Mouse (Mus musculus): ENCODE measurements around the gene Tmpo. TPM values are rescaled to one million over a fixed set of nuclear protein-coding genes. Genes with fewer than 3 reads are reported as not detected.

Gene Tmpo
- polyA plus RNA-seq, 2 experiments, result 239 to 340 TPM

- Histone ChIP-seq H3K4me2 (replicated peaks; ENCODE audit: low read depth, low read length, severe bottlenecking) (no peak overlapping the region; the same call in none of the 2 replicates), H3K36me3 (ENCODE audit: control insufficient read depth, insufficient read depth, low read length) (no peaks in the 10 kb centered on the region), H3K27me3 (ENCODE audit: control insufficient read depth, insufficient read depth, low read length) (no peaks in the 10 kb centered on the region), H3K4me3 (replicated peaks; ENCODE audit: low read length) (no peak overlapping the region), H3K4me1 (ENCODE audit: control insufficient read depth, insufficient read depth, low read length) (peaks cover 26% of the 10 kb centered on the region), H3K27ac (replicated peaks; ENCODE audit: low read depth, low read length) (peak overlapping the region; percentile 52), H3K9ac (ENCODE audit: low read depth, low read length, severe bottlenecking) (no peak overlapping the region), H3K9me3 (ENCODE audit: control insufficient read depth, low read length) (no peaks in the 10 kb centered on the region)
- DNase-seq (ENCODE audit: low spot score) (peak; percentile 81), ATAC-seq (ENCODE audit: low FRiP score, low read depth) (peak; percentile 83)
- no peak for TF ChIP-seq POLR2A (IDR thresholded peaks at IDR 0.05; ENCODE audit: borderline replicate concordance, extremely low read depth, insufficient read depth, insufficient read length)
- WGBS, result 12% methylated on average over 9 of the region's 9 CpGs
These were observed 41.5 kb upstream of the Tmpo start for GRCm38 (mm10) chr10:91222398-91223236.

DNA sequence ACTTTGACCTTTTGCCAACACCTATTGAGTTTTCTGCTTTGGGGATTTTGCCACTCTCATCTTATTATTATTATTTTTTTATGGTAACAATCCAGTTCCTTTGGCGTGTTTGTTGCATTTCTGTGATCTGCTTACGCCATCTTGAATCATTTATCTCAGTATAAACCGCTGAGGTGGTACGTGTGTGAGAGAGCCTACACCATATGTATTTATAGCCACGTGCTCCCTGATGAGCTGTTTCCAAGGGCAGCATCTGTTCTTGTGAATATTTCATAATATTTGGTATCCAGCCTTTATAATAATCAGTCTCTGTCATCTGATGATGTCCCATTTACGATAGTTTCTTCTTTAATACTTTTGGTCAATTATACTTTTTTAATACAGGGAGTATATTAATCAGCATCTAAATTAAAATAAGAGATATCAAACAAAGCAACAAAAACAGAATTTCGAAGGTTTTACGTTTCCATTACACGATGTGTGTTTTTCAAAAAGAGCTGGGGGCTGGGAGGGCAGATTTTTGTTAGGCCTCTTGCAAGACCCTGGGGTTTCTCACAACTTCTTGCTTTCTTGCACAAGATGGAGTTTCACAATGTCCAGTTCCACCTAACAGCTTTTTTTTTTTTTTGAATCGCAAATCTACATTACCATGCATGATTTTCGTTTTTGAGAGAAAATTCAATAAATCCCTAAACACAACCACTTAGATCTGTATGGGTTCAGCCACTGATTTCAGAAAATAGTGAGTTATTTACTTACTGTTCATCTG is 28.0 kb upstream of the Tmpo start:
- TF ChIP-seq POLR2A (IDR thresholded peaks at IDR 0.05; ENCODE audit: borderline replicate concordance, extremely low read depth, insufficient read depth, insufficient read length), result no peak
- peaks cover 25% of the 10 kb centered on the region for H3K4me1 ChIP-seq (ENCODE audit: control insufficient read depth, insufficient read depth, low read length)
- no peaks in the 10 kb centered on the region for H3K27me3 ChIP-seq (ENCODE audit: control insufficient read depth, insufficient read depth, low read length)
- H3K4me2 ChIP-seq (replicated peaks; ENCODE audit: low read depth, low read length, severe bottlenecking), result no peak overlapping the region; the same call in 1 of the 2 replicates
- ATAC-seq (ENCODE audit: low FRiP score, low read depth) (peak; percentile 83; the same call in 1 of the 2 replicates), DNase-seq (ENCODE audit: low spot score) (peak; percentile 71)
- no peak overlapping the region for H3K4me3 ChIP-seq (replicated peaks; ENCODE audit: low read length)
- H3K36me3 ChIP-seq (ENCODE audit: control insufficient read depth, insufficient read depth, low read length), result no peaks in the 10 kb centered on the region
- H3K27ac ChIP-seq (replicated peaks; ENCODE audit: low read depth, low read length), result peak overlapping the region; percentile 40; the same call in 1 of the 2 replicates
- no peak overlapping the region for H3K9ac ChIP-seq (ENCODE audit: low read depth, low read length, severe bottlenecking)
- WGBS, result 55% methylated on average over 11 of the region's 11 CpGs
- no peaks in the 10 kb centered on the region for H3K9me3 ChIP-seq (ENCODE audit: control insufficient read depth, low read length)

DNA sequence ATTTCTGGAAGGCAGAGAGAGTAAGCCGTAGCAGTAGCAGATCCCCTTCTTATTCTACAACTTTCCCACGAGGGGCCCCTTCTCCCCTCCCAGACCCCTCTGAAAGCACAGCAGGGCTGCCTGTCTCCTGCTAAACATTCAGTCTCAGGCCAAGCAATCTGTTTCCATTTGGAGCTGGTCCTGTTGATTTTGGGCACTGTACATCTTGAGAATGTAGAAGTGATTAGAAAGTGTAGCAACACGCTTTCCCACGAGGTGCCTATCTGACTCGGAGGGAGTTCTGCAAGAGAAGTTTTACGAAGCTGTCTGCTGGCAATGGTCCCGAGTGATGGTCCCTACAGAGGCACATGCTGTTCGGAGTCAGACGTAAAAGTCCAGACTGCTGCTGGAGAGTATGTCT is 27.3 kb upstream of the Tmpo start:
- peak; percentile 65 for ATAC-seq (ENCODE audit: low FRiP score, low read depth)
- H3K36me3 ChIP-seq (ENCODE audit: control insufficient read depth, insufficient read depth, low read length), result no peaks in the 10 kb centered on the region
- no peak overlapping the region; the same call in 1 of the 2 replicates for H3K4me2 ChIP-seq (replicated peaks; ENCODE audit: low read depth, low read length, severe bottlenecking)
- WGBS, result 30% methylated on average over 9 of the region's 9 CpGs
- no peaks in the 10 kb centered on the region for H3K9me3 ChIP-seq (ENCODE audit: control insufficient read depth, low read length)
- H3K4me3 ChIP-seq (replicated peaks; ENCODE audit: low read length), result no peak overlapping the region
- no peaks in the 10 kb centered on the region for H3K27me3 ChIP-seq (ENCODE audit: control insufficient read depth, insufficient read depth, low read length)
- DNase-seq (ENCODE audit: low spot score), result peak; percentile 87
- H3K27ac ChIP-seq (replicated peaks; ENCODE audit: low read depth, low read length), result peak overlapping the region; percentile 40; the same call in 1 of the 2 replicates
- TF ChIP-seq POLR2A (IDR thresholded peaks at IDR 0.05; ENCODE audit: borderline replicate concordance, extremely low read depth, insufficient read depth, insufficient read length), result no peak
- no peak overlapping the region for H3K9ac ChIP-seq (ENCODE audit: low read depth, low read length, severe bottlenecking)
- H3K4me1 ChIP-seq (ENCODE audit: control insufficient read depth, insufficient read depth, low read length), result peaks cover 22% of the 10 kb centered on the region

DNA sequence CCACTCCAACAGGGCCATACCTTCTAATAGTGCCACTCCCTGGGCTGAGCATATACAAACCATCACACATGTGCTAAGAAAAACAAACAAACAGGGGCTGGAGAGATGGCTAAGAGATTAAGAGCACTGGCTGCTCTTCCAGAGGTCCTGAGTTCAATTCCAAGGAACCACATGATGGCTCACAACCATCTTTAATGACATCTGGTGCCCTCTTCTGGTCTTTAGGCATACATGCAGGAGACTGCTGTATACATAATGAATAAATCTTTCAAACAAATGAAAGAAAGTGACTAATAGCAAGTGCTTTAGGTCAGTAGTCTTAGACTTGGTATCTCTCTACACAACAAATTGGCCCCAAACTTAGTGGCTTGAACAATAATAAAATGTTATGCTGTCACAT is 26.2 kb upstream of the Tmpo start:
- H3K27ac ChIP-seq (replicated peaks; ENCODE audit: low read depth, low read length), result peak overlapping the region; percentile 40; the same call in 1 of the 2 replicates
- ATAC-seq (ENCODE audit: low FRiP score, low read depth), result no peak

DNA sequence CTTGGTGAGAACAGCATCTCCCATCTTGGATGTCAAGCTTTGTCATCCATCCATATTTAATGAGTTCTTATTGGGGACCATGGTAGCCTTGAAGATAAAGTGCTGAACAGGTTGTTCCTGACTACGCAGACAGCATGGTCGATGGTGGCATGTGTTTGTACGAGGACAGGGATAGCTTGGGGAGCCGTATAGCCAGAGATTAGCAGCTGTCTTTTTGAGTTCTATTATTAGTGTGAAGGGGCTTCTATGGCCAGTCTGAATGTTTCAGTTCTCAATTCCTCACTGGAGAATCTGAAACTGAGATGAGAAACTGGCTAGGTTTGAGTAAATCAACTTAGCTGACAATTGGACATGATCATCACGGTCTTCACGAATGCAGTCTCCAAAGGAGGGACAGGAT is 24.5 kb upstream of the Tmpo start:
- Histone ChIP-seq H3K36me3 (ENCODE audit: control insufficient read depth, insufficient read depth, low read length) (no peaks in the 10 kb centered on the region), H3K9ac (ENCODE audit: low read depth, low read length, severe bottlenecking) (no peak overlapping the region), H3K27me3 (ENCODE audit: control insufficient read depth, insufficient read depth, low read length) (no peaks in the 10 kb centered on the region), H3K4me2 (replicated peaks; ENCODE audit: low read depth, low read length, severe bottlenecking) (no peak overlapping the region), H3K27ac (replicated peaks; ENCODE audit: low read depth, low read length) (no peak overlapping the region), H3K4me1 (ENCODE audit: control insufficient read depth, insufficient read depth, low read length) (peaks cover 15% of the 10 kb centered on the region), H3K9me3 (ENCODE audit: control insufficient read depth, low read length) (peaks cover 5% of the 10 kb centered on the region; the same call in 1 of the 2 replicates), H3K4me3 (replicated peaks; ENCODE audit: low read length) (no peak overlapping the region)
- 82% methylated on average over 6 of the region's 6 CpGs for WGBS
- no peak for ATAC-seq (ENCODE audit: low FRiP score, low read depth)
- TF ChIP-seq POLR2A (IDR thresholded peaks at IDR 0.05; ENCODE audit: borderline replicate concordance, extremely low read depth, insufficient read depth, insufficient read length), result no peak
- DNase-seq (ENCODE audit: low spot score), result no peak

More for the DNA sequence above, 26.2 kb upstream of the Tmpo start:
- Histone ChIP-seq H3K9ac (ENCODE audit: low read depth, low read length, severe bottlenecking) (no peak overlapping the region), H3K4me1 (ENCODE audit: control insufficient read depth, insufficient read depth, low read length) (peaks cover 15% of the 10 kb centered on the region), H3K4me2 (replicated peaks; ENCODE audit: low read depth, low read length, severe bottlenecking) (no peak overlapping the region), H3K27me3 (ENCODE audit: control insufficient read depth, insufficient read depth, low read length) (no peaks in the 10 kb centered on the region), H3K36me3 (ENCODE audit: control insufficient read depth, insufficient read depth, low read length) (no peaks in the 10 kb centered on the region), H3K4me3 (replicated peaks; ENCODE audit: low read length) (no peak overlapping the region), H3K9me3 (ENCODE audit: control insufficient read depth, low read length) (no peaks in the 10 kb centered on the region)
- no peak for DNase-seq (ENCODE audit: low spot score)
- no peak for TF ChIP-seq POLR2A (IDR thresholded peaks at IDR 0.05; ENCODE audit: borderline replicate concordance, extremely low read depth, insufficient read depth, insufficient read length)

Measured in limb, embryonic 14.5 days (tissue).